Mouse (Mus musculus) adrenal gland, adult 18-20 months (tissue): ENCODE results near the gene Sptssa. TPM values are rescaled to one million over a fixed set of nuclear protein-coding genes. Genes with fewer than 3 reads are reported as not detected.

Experiments
- microRNA-seq, 2 experiments: library from miRNA; unstranded; fragments of <30 nt; microRNA quantifications; one replicate each; pipeline ENCODE4 v1.2.0; 2021; ENCODE audit warnings: borderline number of aligned reads in 2 of 2
- total RNA-seq, 2 experiments: library from RNA; stranded (reverse); gene quantifications; 1 replicate in 1 of 2; 2 replicates in 1 of 2; pipeline ENCODE4 v1.2.3; 2021

Sptssa gene
- total RNA-seq, 2 experiments from 2014 or later: 58.9 to 77.8 TPM

Small RNA genes within 50 kb of the gene (microRNA-seq; reads per million reads assigned to microRNA genes)
- gene Mir1892: 0 reads per million in 2 experiments

Other genes starting within 250 kb of the Sptssa start
- gene Eapp, start 39.3 kb upstream of the Sptssa start, total RNA-seq: 10 to 100 TPM; 36.9 to 40.1 TPM
- 10 to 100 TPM; 57.6 to 61.0 TPM for gene Snx6, start 139.1 kb upstream of the Sptssa start, total RNA-seq
- gene Cfl2, start 206.3 kb upstream of the Sptssa start, total RNA-seq: 100 to 1,000 TPM; 121 to 137 TPM